Mouse (Mus musculus) testis, adult 2 months (tissue): ENCODE data around the gene Fam131c.

ENCODE experiments used
- CTCF ChIP-seq: fragments of 200-500 bp; IDR thresholded peaks from 2 replicates; pipeline ENCODE4 v1.5.1; 2012; ENCODE audit warnings: low read depth, mild to moderate bottlenecking, inconsistent platforms, low read length, moderate library complexity; ENCODE audit not compliant: control insufficient read depth, insufficient read depth, insufficient replicate concordance
- POLR2A ChIP-seq: fragments of 200-500 bp; IDR thresholded peaks from 2 replicates; pipeline ENCODE4 v1.6.1; 2012; ENCODE audit warnings: low read depth, mild to moderate bottlenecking, inconsistent platforms, low read length, moderate library complexity; ENCODE audit not compliant: control insufficient read depth

- TF ChIP-seq POLR2A (no peak), CTCF (no peak)
Observed at GRCm38 (mm10) chr4:141422841-141423240, 54.8 kb downstream of the Fam131c start.
